Mouse (Mus musculus) bone marrow, adult 2 months (tissue): Measurements from ENCODE around the gene Pamr1. TPM values are rescaled to one million over a fixed set of nuclear protein-coding genes. Genes with fewer than 3 reads are reported as not detected.

Source experiments
- H3K27ac ChIP-seq: fragments of 200-500 bp; 2 replicates; pipeline ENCODE4 v1.5.1; 2012; ENCODE audit warnings: low read depth, mild to moderate bottlenecking, control low read depth, inconsistent platforms, low read length; ENCODE audit not compliant: control insufficient read depth, poor library complexity, insufficient read depth
- H3K4me1 ChIP-seq: fragments of 200-500 bp; 2 replicates; pipeline ENCODE4 v1.6.1; 2011; ENCODE audit warnings: low read length; ENCODE audit not compliant: control insufficient read depth, insufficient read depth
- H3K4me3 ChIP-seq: fragments of 200-500 bp; replicated peaks from 2 replicates; pipeline ENCODE3; 2011; ENCODE audit warnings: mild to moderate bottlenecking, low read depth, low read length, control low read depth; ENCODE audit not compliant: control insufficient read depth
- CTCF ChIP-seq: fragments of 200-500 bp; IDR thresholded peaks from 2 replicates; pipeline ENCODE4 v1.5.1; 2011; ENCODE audit warnings: low read length, control low read depth; ENCODE audit not compliant: control insufficient read depth, insufficient read depth
- POLR2A ChIP-seq: fragments of 200-500 bp; IDR thresholded peaks from 2 replicates; pipeline ENCODE4 v1.6.1; 2011; ENCODE audit warnings: low read depth, mild to moderate bottlenecking, control low read depth, low read length, borderline replicate concordance; ENCODE audit not compliant: control insufficient read depth
- WGBS: fragments of 180-500 bp; shearing (Covaris S2); methylation state at CpG from one replicate; pipeline ENCODE4 v1.1.7; 2018; 5-methylcytosine and 5-hydroxymethylcytosine counted together
- polyA plus RNA-seq: library from polyadenylated mRNA; stranded (reverse); fragments of >200 nt; gene quantifications from 2 replicates; pipeline ENCODE4 v1.2.4, GENCODE M21; 2011; ENCODE audit warnings: low replicate concordance; ENCODE audit not compliant: missing spikeins, insufficient read depth, insufficient read length

Gene Pamr1
- polyA plus RNA-seq: 0.66 and 0.80 TPM in 2 replicates

DNA sequence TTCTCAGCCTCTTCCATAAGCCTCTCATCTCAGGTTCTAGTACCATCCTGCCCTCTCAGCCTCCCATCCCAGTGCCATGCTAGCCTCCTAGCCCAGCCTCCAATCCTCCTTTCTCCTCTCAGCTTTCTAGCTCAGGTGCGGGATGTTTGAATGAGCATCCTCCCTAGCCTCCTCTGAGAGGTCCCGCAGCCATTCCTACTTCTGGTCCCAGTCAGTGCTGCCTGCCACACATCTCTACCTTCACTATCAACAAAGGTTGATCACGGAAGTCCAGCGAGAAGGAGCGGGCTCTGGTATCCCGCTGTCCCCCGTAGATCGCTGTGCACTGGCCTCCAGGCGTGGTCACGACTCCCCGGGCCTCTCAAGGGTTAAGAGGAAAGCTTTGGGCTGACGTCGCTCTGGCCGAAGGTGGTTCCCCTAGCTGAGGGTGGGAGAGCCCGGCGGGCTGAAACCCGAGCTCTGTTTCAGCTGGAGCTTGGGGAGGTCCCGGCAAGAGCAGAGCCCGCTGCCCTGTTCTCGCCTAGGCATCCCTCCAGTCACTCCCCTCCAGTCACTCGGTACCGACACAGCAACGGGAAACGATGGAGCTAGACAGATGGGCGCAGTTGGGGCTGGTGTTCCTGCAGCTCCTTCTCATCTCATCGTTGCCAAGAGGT lies at the start of gene Pamr1:
TSS of gene Pamr1 (plus strand) at position 402 of the 656 bp plus-strand sequence.
- 6% methylated on average over 26 of the region's 26 CpGs for WGBS
- TF ChIP-seq CTCF (no peak), POLR2A (no peak)
- H3K4me1 ChIP-seq: no peaks in the 10 kb centered on the region
- peak within 1 kb of the TSS; percentile 21; the same call in 1 of the 2 replicates for H3K27ac ChIP-seq
- H3K4me3 ChIP-seq: no peak within 1 kb of the TSS

DNA sequence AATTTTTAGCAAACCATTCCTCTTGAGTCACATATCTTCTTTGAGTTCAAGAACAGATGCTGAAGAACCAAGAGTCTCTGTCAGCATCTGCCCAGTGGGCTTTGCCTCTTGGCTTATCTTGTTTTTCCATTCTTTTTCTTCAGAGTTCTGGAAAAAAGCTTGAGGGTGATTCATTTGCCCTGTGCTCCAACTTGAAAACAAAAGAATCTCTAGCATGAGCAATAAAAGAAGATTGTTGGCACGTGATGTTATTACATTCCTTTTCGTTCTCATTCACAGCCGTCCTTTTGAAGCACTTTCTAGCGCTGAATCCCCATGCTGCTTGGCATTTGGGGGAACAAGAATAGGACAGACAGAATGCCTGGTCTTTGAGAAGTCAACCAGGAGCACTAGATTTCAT lies 42.2 kb upstream of the Pamr1 start:
- Histone ChIP-seq H3K4me3 (no peak overlapping the region), H3K27ac (no peak overlapping the region), H3K4me1 (no peaks in the 10 kb centered on the region)
- WGBS: 51% methylated on average over 4 of the region's 4 CpGs
- TF ChIP-seq CTCF (no peak), POLR2A (no peak)

DNA sequence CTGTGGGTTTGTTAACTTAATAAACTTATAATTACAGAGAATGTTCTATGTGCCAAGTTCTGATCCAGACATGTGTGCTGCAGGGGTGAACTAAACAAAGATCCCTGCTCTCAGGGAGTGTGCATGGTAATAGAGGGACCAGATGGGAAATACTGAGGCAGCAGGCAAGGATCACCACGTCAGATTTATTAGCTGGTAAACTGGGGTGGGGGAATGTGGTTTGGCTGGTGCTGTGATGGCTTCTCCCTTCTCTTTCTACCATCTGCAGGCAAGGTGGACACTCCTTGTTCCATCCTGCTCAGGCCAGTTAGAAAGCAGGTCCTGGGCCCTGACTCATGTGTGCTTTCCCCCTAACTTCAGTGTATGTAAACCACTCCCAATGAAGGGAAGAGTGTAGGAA lies 41.7 kb upstream of the Pamr1 start:
- H3K4me1 ChIP-seq: no peaks in the 10 kb centered on the region
- WGBS: 44% methylated on average over 1 of the region's 1 CpGs
- H3K27ac ChIP-seq: no peak overlapping the region
- H3K4me3 ChIP-seq: no peak overlapping the region
- TF ChIP-seq CTCF: no peak
- TF ChIP-seq POLR2A: no peak

DNA sequence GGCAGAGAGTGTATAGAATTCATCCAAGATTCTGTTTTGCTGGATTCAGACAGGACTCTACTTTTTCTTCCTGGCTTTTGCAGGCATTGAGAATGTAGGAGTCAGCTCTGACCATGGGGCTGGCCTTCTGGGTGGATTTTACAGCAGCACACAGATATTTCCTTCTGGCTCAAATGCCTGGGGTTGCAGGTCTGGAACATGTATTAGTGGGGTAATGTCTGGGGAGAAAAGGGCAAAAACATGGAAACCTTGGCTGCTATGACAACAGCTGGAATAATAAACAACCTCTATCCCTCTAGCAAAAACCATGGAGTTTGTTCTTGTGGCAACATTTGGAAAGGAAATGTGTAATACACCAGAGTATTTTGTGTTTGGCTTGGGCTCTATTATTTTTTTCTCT lies 29.9 kb upstream of the Pamr1 start:
- Histone ChIP-seq H3K4me3 (no peak overlapping the region), H3K27ac (no peak overlapping the region), H3K4me1 (no peaks in the 10 kb centered on the region)
- TF ChIP-seq CTCF (no peak), POLR2A (no peak)

DNA sequence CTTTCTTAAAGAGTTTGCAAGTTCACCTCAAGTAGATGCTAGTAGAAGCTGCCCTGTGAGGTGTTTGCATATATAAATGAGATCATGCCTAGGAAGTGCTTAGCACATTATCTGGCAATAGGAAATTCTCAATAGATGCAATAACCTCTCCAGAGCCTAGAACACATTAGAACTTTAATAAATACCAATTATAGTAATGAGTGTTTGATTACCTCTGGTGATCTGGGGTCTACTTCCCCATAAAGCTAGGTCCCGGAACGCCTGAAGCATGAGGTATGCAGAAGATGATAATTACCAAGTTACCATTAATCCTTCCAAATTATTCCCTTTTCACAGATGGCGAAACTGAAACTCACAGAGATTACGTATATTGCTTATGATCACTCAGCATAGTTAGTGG lies 22.2 kb upstream of the Pamr1 start:
- H3K4me3 ChIP-seq: no peak overlapping the region
- no peak overlapping the region for H3K27ac ChIP-seq
- WGBS: 83% methylated on average over 4 of the region's 4 CpGs
- H3K4me1 ChIP-seq: no peaks in the 10 kb centered on the region
- TF ChIP-seq POLR2A: no peak
- no peak for TF ChIP-seq CTCF

DNA sequence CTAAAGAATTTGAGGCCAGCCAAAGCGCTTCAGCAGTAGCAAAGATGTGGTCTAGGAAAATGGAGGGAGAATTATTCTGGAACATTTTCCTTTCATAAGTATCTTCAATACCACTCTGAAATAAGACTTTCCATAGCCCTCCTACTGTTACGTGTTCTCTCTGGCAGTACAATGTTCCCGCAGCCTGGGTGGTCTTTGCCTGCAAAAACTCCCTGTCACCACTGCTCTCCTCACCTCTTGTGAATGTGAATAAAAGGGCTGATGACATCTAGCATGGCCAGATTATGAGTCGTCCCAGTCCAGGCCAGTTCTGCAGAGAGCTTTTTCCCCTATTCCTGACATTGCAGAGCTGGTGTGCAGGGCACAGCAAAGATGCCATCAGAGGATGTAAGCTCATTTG lies 16.4 kb upstream of the Pamr1 start:
- 78% methylated on average over 4 of the region's 4 CpGs for WGBS
- Histone ChIP-seq H3K27ac (no peak overlapping the region), H3K4me3 (no peak overlapping the region), H3K4me1 (no peaks in the 10 kb centered on the region)
- TF ChIP-seq POLR2A: no peak
- no peak for TF ChIP-seq CTCF

DNA sequence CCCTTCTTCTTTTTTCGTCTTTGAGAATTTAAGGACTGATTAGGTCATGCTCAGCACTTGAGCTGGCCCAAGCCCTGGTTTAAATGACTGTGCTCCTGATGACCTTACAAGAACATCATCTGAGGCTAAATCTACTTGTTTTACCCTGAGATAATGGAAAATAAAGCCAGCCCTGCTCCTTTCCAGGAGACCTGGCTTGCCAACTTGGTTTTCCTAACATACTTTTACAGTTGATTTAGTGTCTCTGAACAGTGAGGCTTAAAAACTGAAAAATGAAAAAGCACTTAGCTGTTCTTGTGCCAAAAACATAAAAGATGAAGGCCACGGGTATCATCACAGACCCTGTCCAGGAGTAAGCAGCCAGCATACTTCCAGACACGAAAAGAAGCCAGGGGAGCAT lies 13.0 kb upstream of the Pamr1 start:
- Histone ChIP-seq H3K4me3 (no peak overlapping the region), H3K4me1 (no peaks in the 10 kb centered on the region), H3K27ac (no peak overlapping the region)
- no peak for TF ChIP-seq POLR2A
- TF ChIP-seq CTCF: no peak
- 55% methylated on average over 3 of the region's 3 CpGs for WGBS

DNA sequence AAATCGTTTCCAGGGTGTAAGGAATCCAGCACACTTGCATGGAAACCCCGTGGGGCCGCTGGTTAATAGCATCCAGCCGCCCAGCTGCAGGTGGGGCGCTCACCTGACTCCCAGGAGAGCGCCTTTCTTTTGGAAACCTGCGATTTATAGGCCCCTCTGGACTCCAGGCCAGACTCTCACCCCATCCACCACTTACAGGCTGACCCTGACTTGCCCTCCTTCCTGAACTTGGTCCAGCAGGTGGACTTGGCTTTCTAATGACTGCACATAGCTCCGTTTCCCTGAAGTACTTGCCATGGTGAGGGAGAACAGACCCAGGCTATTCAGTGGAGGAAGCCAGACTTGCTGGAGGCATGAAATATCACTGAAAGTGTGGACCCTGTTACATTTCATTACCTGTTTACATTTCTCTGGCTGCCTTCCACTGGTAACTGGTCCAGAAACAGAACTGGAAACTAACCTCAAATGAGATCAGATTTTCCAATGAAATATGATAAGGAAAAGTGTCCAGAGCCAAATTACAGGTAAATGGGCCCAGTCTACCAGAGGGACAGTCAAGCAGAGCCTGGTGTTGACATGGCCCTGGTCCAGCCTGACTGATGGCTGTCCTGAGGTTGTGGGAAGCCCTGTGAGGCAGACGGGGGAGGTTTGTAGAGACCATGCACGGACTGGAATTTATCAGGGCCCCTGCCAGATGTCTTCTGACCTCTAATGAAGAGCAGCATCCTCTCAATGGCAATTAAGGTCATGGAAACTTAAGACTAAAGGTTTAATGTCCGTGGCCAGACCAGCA lies 9.2 kb upstream of the Pamr1 start:
- no peak overlapping the region for H3K27ac ChIP-seq
- TF ChIP-seq POLR2A: no peak
- no peak for TF ChIP-seq CTCF
- WGBS: 64% methylated on average over 11 of the region's 11 CpGs
- no peak overlapping the region for H3K4me3 ChIP-seq
- H3K4me1 ChIP-seq: no peaks in the 10 kb centered on the region

DNA sequence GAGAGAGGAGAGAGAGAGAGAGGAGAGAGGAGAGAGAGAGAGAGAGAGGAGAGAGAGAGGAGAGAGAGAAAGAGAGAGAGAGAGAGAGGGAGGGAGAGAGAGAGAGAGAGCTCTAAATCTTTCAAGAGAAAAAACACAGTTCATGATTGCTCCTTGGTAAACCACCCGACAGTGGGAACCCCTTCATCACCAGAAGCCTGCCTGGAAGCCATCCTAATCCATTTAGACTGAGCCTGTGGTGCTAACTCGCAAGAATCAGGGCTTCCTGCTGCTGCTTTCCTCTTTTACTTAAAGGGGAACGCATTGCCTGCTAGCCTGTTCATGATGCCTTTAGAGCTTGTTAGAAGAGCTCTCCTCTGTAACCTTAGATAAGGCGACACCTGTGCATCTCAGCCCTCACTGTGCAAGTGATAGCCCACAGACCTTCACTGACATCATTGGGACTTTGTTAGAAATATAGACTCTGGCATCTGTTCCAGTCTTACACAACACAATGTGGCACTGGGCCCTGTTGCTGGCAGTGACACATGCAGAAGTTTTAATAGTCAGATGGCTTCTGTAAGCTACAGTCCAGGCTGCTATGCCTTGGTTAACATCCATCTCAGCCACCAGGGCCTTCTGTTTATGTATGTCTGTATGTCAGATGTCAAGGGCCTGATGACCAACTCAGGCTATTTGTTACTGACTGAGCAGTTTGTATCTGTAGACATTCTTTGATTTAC lies 8.2 kb upstream of the Pamr1 start:
- no peak overlapping the region for H3K27ac ChIP-seq
- 35% methylated on average over 4 of the region's 4 CpGs for WGBS
- no peak for TF ChIP-seq POLR2A
- TF ChIP-seq CTCF: no peak
- no peaks in the 10 kb centered on the region for H3K4me1 ChIP-seq
- no peak overlapping the region for H3K4me3 ChIP-seq
